Mouse (Mus musculus) heart, adult 8-10 months (tissue): Measurements from ENCODE around the gene Pde4d. TPM values are rescaled to one million over a fixed set of nuclear protein-coding genes. Genes with fewer than 3 reads are reported as not detected.
A peak's percentile ranks its signal among the peaks of the same experiment; 100 is the strongest.

ENCODE experiments used
- DNase-seq: peaks from one replicate; pipeline ENCODE4 v3.0.0; 2022; ENCODE audit warnings: low spot score
- total RNA-seq, 4 experiments: library from RNA; stranded (reverse); gene quantifications; 2 replicates each; pipeline ENCODE4 v1.2.4; 2022

Pde4d gene
- total RNA-seq, 4 experiments from 2014 or later: 35.5 to 45.7 (median 42.5) TPM

DNA sequence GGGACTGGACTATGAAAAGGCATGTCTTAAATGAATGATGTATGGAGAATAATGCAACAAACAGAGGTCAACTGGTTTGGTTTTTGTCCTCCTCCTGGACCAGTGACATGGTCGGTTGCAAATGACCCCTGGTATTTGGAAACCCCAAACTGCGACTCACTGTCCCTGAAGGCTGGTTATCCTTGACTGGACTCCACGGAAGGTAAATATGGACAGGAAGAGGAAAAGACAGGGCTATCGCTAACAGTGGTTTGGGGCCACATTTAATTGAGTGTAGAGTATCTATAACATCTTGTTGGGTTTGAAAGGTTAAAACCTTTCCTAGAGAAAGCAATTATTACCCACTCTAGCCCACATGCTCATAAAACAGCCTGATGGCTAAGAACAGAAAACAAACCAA, 1364.2 kb downstream of the Pde4d start:
- DNase-seq: no peak

GRCm38 (mm10) chr13:109819071-109819470, 1369.3 kb downstream of the Pde4d start:
- DNase-seq: no peak

GRCm38 (mm10) chr13:109820141-109820540, 1370.4 kb downstream of the Pde4d start:
- no peak for DNase-seq

GRCm38 (mm10) chr13:109820866-109821265, 1371.1 kb downstream of the Pde4d start:
- DNase-seq: no peak

DNA sequence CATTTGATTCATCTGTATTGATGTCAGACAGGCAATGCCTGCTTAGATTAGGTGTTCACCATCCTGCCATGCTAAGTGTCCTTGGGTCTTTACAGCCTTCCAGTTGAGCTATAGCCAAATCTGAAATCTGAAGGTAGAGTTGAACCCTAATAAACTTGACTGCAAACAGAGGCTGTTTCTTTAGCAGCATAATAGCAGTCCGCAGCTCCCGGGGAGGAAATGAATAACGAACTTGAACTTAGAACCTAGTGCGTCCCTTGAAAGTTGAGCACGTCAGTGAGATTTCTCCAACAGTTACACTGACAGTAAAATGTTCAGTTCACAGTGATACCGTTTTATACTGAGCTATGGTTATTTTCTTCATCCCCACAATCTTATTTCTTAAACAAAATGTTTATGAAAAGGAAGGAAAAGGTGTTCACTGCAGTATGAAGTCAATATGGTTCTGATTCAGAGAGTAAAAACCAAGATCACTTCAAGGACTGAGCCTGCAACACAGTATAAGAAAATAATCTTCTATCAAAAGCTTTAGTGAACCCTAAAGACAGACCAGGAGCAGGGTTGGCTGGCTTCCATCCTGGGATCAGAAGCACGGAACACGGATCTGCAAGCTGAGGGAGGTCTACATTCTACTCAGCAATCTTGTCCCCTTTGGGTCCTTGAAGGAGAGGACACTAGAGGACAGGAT, 1372.1 kb downstream of the Pde4d start:
- peak; percentile 0 for DNase-seq

DNA sequence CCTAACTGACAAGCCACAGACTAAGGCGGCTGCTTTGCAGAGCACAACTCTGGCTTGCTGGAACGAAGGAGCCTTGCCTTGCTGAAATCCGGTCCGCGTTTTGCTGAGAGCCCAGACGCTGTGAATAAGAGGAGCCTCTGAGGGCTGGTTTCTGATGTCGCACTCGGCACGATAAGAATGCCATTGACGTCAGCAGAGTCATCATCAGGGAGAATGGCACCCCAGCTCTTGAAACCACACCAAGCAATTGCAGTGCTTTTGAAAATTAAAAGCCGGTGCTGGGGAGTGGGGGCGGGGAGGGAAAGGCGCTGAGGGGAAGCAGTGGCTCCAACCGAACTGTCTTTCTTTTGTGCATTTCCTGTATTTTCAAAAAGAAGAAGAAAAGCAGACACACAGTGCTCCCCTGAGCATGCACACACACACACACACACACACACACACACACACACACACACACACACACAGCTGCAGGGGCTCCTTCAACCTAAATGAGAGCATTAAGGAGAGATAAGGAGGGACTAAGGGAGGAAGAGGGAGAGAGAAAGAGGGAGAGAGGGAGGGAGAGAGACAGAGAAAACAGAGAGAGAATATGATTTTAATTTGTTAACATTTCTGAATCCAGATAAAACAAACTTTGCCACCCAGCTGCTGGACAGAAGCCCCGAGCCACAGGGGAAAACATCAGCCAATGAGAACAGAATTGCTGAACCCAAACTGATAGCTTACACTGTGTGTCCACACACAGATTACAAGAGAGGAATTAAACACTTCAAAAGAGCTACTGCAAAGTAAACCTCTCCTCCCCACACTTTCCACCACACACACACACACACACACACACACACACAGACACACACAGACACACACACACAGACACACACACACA, 1372.9 kb downstream of the Pde4d start:
- DNase-seq: peak; percentile 95

DNA sequence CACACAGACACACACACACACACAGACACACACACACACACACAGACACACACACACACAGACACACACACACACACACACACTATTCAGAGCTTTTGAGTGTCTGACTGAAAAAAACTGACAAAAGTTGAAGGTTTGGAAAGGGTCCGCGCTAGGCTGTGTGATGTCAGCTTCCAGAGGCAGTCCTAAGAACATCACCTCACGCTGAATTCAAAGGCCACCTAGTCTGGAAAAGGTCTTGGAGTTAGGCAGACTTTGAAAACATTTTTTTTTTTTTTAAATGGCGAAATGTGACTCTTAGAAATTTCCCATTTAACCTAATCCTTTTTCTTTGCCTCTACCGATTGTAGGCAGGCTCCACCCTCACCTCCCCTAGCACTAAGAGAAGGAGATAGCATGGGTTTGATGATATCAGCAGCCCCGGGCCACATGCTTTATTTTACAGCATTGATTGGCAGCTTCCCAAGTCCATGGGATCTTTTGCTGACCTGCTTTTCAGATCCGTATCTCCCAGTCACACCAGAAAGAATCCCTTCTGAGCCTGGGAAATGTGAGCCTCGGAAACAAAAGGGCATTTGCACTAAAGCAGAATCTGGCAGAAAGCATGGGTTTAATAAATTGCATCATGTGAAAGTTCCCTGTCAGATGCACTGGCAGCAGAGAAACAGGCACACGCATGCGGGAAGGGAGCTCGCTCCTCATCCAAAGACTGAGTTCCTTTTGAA, 1373.7 kb downstream of the Pde4d start:
- DNase-seq: peak; percentile 25

DNA sequence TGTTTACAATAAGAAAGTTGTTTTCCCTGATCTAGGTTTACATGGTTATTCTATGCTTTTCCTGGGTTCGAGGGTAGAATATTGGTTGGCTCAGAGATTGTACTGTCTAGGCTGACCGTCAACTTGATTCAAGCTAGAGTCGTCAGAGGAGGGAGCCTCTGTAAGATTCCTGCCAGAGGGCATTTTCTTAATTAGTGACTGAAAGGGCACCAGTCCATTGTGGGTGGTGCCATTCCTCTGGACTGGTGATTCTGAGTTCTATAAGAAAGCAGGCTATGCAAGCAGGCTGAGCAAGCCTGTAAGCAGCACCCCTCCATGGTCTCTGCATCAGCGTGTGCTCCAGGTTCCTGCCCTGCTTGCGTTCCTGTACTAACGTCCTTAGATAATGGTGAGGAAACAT, 1376.1 kb downstream of the Pde4d start:
- no peak for DNase-seq

DNA sequence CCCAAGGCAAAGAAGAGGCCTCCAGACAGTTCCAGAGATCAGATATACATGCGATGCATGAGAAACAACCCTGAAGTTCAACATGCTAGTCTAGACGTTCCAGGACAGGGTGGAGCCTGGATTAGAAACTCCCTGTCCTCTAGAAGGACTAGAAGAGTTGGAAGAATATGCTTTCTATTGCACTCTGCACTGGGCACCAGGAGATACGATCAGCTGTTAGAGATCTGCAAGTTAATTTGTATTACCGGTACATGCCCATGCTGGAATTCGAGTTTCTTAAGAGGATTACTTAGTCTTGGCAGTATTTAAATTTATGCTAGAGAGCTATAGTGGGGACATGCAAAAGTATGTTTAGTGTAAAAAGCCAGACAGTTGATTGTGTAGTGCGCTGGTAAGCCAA, 1377.6 kb downstream of the Pde4d start:
- no peak for DNase-seq

DNA sequence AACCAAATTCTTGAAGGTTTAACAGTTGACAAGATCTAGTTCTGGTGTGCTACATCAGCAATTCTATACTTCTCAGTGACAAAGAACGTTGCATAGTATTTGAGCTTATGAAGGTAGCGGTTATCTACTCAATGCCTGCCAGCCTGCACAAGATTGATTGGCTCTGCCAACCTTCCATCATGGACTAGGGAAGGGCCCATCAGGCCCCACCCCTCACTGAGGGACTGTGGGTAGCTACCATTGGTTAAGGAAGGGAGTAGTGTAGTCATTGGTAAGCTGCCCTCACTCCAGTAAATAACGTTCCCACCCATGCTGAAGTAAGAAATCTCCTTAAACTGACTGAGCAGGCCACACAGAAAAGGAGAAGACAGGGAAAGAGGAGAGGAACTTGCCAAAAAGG, 1378.2 kb downstream of the Pde4d start:
- no peak for DNase-seq

GRCm38 (mm10) chr13:109829444-109829843, 1379.7 kb downstream of the Pde4d start:
- no peak for DNase-seq

DNA sequence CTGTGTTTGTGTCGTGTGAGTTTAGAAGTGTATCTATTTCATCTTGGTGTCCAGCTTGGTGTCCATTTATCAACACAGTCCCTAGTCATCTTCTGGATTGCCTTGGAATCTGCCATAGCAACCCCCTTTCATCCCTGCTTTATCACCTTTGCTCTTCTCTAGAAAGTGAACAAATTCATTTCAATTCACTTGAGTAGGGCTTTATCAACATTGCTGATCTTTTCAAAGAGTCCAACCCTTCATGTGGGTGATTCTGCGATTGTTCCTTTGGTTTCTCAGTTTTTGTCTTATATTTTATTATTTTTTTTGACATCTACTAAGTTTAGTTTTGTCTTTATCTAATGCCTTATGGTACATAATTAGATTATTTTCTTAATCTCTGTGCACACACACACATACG, 1385.2 kb downstream of the Pde4d start:
- DNase-seq: no peak

DNA sequence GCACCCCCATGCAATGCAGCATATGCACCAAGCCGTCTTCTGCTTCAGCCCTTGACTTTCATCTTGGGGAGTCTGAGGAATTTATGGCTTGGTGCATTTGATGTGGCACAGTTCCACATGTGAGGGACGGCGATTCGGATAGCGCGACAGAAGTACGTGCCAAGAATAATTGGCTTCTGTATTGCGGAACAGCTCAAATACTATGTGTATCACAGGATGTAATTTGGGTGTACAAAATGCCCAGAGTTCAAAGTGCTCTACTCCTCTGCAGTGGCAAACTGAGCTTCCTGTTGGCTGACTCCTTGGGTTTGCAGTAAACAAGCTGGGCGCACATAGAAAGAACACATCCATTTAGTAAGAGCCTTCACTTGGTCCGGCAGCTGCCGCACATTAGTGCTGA, 1387.7 kb downstream of the Pde4d start:
- DNase-seq: no peak

DNA sequence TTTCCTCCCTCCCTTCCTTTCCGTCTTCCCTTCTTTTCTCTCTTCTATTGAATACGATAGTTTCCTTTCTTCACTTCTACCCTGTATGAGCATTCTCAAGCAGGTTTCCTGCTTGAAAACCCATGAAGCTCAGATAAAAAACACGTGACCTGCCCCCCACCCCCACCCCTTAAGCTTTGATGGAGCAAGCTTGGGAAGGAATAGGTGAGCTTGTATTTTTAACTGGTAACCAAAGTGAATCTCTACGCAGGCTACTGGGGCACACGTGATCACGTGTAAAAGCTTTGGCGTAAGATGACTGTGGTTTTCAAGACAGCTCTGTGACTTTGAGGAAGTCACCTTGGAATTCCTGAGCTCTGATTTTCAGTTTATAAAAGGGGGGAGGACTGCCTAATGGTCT, 1388.2 kb downstream of the Pde4d start:
- no peak for DNase-seq

DNA sequence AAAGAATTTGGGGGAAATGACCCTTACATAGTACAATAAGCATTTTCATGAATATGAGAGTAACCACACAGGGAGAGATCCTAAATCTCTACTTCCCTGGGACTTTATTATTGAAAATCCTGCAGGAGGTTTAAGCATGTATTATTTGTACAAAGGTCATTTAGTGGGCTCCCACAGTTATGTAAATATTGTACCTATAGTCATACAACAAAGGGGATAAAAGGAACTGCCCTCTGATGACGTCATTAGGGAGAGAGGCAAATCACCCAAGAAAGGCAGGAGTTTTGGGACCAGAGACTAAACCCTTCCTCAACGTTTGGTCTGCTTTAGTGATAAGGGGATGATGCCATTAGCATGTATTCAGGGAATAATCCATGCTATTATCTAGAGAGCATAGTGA, 1390.5 kb downstream of the Pde4d start:
- DNase-seq: no peak

DNA sequence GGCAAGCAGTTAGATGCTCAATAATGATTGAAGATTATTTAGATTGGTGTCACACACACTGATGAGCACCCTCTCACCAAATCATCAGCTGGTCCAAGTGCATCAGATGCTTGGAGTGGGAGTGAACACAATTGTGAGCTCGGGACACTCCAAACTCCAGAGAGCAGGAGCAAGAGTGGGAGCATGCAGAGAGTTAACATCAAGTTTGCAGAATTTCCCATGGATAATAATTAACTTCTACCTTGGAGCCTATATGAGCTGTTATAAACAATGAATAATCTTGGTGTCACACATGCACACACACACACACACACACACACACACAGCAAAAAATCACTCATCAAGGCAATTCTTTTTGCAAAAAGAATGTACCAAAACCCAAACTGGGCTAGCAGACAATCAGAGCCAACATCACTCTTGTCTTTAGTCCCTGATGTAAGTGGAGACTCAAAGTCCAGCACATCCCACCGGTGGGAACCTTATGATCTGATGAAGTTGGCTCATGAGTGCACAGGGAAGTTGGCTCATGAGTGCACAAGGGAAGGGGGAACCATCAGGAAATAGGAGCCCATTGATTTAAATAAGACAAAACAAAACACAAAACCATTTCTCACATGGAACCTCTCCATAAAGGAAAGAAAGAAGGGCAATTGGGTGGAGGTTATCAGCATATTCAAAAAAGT, 1391.5 kb downstream of the Pde4d start:
- no peak for DNase-seq

DNA sequence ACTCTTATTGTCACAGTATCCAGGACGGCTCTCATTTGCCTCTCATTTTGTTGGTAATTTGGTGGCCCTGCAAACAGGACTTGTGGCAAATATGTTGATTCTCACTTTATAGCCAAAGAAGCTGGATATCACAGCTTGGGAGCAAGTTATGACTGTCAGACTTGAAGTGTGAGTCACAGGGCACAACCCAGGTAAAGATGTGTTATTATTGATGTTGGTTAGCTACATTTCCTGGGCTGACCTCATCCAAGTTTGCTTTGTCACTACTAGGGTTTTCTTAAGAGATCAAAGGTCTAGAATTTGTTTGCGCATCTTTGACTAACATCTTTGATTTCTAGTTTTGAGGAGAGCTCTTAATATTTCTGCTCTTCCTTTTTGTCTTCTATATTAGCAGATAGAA, 1393.2 kb downstream of the Pde4d start:
- no peak for DNase-seq

DNA sequence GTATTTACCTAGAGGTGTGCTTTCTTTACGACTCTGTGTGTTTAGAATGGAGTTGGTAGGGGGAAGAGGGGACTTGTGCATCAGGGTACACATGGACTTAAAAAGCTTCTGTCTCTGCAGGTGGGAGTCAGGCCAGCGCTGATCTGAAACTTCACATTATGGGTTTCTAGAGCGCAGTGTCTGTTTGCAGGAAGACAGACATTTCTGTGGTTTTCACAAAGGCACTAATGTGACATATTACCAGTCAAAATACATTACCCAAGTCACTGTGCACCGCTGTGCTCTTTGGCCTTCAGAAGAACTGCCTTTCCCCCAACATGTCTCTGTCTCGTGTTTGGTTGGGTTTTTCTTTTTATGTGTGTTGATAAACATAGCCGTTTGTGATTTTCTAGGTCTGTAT, 1395.1 kb downstream of the Pde4d start:
- DNase-seq: no peak

GRCm38 (mm10) chr13:109863826-109864225, 1414.1 kb downstream of the Pde4d start:
- no peak for DNase-seq

DNA sequence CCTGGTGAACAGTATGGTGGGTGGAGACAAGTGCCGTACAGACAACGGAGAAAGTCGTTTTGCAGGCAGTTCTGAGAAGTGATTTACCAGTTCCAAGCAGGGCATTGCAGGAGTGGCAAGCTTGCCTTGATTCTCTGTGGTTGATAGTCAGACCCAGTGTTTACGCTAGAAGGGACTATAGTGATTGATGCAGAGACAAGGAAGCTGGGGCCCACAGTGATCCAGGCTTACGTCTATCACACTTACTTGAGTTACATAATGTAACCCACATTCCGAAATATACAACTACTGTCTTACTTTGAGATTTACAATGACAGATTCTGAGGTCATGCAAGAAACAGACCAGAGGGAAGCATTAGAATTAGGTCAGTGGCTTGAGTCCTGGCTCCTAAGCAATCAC, 1414.6 kb downstream of the Pde4d start:
- DNase-seq: no peak

DNA sequence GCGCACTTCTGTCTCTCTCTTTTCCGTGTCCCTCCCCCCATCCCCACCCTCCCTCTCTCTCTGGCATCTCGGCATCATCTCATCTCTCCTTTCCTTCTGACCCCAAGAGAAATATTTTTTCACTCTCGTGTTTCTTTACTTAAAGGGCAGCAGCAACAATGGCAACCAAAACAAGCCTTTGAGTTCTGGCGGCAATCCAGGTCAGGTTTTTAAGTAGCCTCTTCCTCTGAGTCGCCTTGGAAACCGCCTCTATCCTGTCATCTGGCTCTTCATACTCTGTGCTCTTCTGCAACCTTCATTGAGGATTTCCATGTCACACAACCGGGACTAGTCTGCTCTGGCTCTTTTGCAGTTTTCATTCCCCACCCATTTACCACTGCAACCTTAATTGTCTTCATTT, 1430.6 kb downstream of the Pde4d start:
- no peak for DNase-seq
